Mouse (Mus musculus): ENCODE data around the gene Tulp4.
"Not testable (repeated sequence)": the region's sequence is repeated elsewhere in the genome, so short reads cannot be mapped to it uniquely, and the experiment has no call there.

DNA sequence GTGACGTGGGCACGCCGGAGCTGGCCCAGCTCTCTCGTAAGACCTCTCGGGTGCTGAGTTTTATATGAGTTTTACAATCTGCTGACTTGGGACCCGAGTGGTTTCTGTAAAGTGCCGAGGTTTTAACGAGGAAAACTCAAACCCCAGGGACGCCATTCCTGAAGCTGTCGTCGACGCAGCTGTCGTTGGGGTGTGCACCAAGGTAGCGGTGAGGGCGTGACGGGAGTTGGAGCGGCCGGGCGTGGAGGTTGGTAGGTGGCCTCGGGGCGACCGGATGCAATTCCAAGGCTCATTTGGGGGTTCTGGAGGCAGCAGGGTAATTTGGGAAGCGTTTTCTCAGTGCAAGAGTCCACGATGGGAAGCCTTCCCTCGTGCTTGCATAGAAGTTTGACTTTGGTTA is 164.6 kb downstream of the Tulp4 start:
- not testable (repeated sequence) for TF ChIP-seq CTCF, EP300 (IDR thresholded peaks at IDR 0.05; ENCODE audit: low read depth)

Measured in liver, postnatal 0 days (tissue).